ENCODE assay signal across 25 mouse cellular contexts in the genomic region with DNA sequence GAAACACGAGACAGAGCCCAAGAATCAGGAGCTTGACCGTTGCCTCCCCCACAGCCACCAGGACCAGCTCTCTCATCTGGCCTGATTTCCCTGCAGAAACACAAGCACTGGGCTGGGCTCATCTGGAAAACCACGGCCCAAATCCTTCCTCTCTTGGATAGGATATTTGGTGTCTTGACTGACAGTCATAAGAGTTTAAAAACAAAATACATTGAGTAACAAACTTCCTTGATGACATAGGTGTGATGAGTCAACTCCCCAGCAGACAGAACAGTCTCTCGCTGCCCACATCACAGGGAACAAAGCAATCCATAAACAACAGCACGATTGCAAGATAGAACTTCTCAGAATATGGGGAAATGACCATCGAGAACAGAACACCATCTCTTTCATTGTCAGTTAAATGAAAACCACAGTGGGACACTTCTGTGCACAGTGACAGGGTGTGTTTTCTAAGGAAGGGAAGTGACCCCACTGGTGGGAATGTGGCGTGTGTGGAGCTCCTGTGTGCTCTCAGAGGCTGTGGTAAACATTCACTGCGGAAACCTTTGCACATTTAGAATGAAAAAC. TPM values are rescaled to one million over a fixed set of nuclear protein-coding genes. Genes with fewer than 3 reads are reported as not detected.
DNase-seq lines count a peak whose midpoint lies in the region; TF ChIP-seq lines count a peak whose summit lies in the region.
"Had no signal": no experiment of that assay in that cellular context is flagged by ENCODE, and none has a peak within 500 bp of the region (broad histone marks: within the 10 kb centered on the region; RNA-seq: fewer than 3 reads in every experiment).

No protein-coding gene starts in this region.

- peak overlapping the region; percentile 46 for H3K4me3 ChIP-seq in bone marrow, adult 2 months (replicated peaks; ENCODE audit: control insufficient read depth, low read depth, low read length)
- peak overlapping the region; percentile 63; the same call in 1 of the 2 replicates for H3K4me3 ChIP-seq in macrophage (ENCODE audit: inconsistent target)
- no peak overlapping the region for H3K4me3 ChIP-seq in midbrain, embryonic 10.5 days
- H3K4me3 ChIP-seq in left cerebral cortex, adult 2 months = no peak overlapping the region
- H3K4me3 ChIP-seq: erythroblast, embryonic 14.5 days; heart, embryonic 15.5 days had no signal

- 17% methylated on average over 8 of the region's 8 CpGs for WGBS in bone marrow, adult 2 months
- WGBS in macrophage (ENCODE audit: missing documents) = 16% methylated on average over 8 of the region's 8 CpGs
- 76% methylated on average over 8 of the region's 8 CpGs for WGBS in midbrain, embryonic 10.5 days

- H3K4me1 ChIP-seq in bone marrow, adult 2 months (ENCODE audit: control insufficient read depth, insufficient read depth, low read length) = no peaks in the 10 kb centered on the region; the same call in 1 of the 2 replicates
- H3K4me1 ChIP-seq in midbrain, embryonic 10.5 days = no peaks in the 10 kb centered on the region
- H3K4me1 ChIP-seq: heart, embryonic 15.5 days had no signal

- peak; percentile 8 to 23 for DNase-seq in lung, adult 18-20 months
- DNase-seq in lung, postnatal 14 days = no peak
- DNase-seq in ovary, postnatal 14 days (ENCODE audit: low spot score) = no peak
- DNase-seq in midbrain, embryonic 10.5 days (ENCODE audit: low spot score) = no peak
- DNase-seq in left cerebral cortex, adult 2 months (ENCODE audit: extremely low spot score in 1 of 2, low spot score in 2 of 2) = no peak
- DNase-seq: cerebellum, adult 18-20 months; kidney, adult 8-10 months; kidney, postnatal 36 days; right cerebral cortex, postnatal 4 days; thymus, postnatal 4 days had no signal

- H3K27ac ChIP-seq in bone marrow, adult 2 months (ENCODE audit: control insufficient read depth, insufficient read depth, low read depth, low read length, poor library complexity) = peak overlapping the region; percentile 58
- H3K27ac ChIP-seq in macrophage = peak overlapping the region; percentile 96
- no peak overlapping the region for H3K27ac ChIP-seq in midbrain, embryonic 10.5 days (replicated peaks)
- H3K27ac ChIP-seq in left cerebral cortex, adult 2 months = no peak overlapping the region
- H3K27ac ChIP-seq: heart, embryonic 15.5 days had no signal

- no peaks in the 10 kb centered on the region for H3K36me3 ChIP-seq in macrophage (ENCODE audit: inconsistent target)
- H3K36me3 ChIP-seq in midbrain, embryonic 10.5 days = no peaks in the 10 kb centered on the region
- H3K36me3 ChIP-seq: G1E; heart, embryonic 15.5 days had no signal

- no peak for TF ChIP-seq POLR2A in bone marrow, adult 2 months (IDR thresholded peaks at IDR 0.05; ENCODE audit: borderline replicate concordance, control insufficient read depth, low read depth, low read length)

- no peaks in the 10 kb centered on the region for H3K9me3 ChIP-seq in midbrain, embryonic 10.5 days (replicated peaks)
- H3K9me3 ChIP-seq: G1E; heart, embryonic 15.5 days had no signal

- no peak for TF ChIP-seq CTCF in bone marrow, adult 2 months (IDR thresholded peaks at IDR 0.05; ENCODE audit: control insufficient read depth, insufficient read depth, low read length)
- TF ChIP-seq CTCF in left cerebral cortex, adult 2 months (IDR thresholded peaks at IDR 0.05) = no peak

- no peaks in the 10 kb centered on the region for H3K27me3 ChIP-seq in midbrain, embryonic 10.5 days (ENCODE audit: low read depth, poor library complexity, severe bottlenecking)
- H3K27me3 ChIP-seq: heart, embryonic 15.5 days had no signal

- H3K79me2 ChIP-seq in macrophage (ENCODE audit: inconsistent target) = peaks cover 18% of the 10 kb centered on the region

- intact Hi-C loops in left cerebral cortex, adult 2 months (cut with DNase I) = no loop called here

RNA-seq across cellular contexts. Expression of gene Cd33, which starts 13.9 kb away (rescaled TPM):
- 14.2 and 48.4 TPM in 2 replicates for polyA plus RNA-seq in bone marrow, adult 2 months (2011; ENCODE audit: insufficient read depth, insufficient read length, low replicate concordance, missing spikeins)
- 100 to 1,000 TPM in 7 of 26 experiments, 10 to 100 TPM in 19; 21.4 to 216 (median 57.0) TPM for total RNA-seq in macrophage (2018; cell fraction: chromatin; rRNA removed)
- 10 to 100 TPM; 12.3 to 74.8 (median 27.1) TPM for total RNA-seq in macrophage (2018; cell fraction: cytosol; rRNA removed)
- 100 to 1,000 TPM in 12 of 26 experiments, 10 to 100 TPM in 14; 40.3 to 327 (median 94.7) TPM for total RNA-seq in macrophage (2018; cell fraction: nucleus; rRNA removed)
- polyA plus RNA-seq in macrophage (2018) = 13.2 to 32.1 TPM (median 13.4 TPM) in 3 replicates
- 0.83 and 1.0 TPM in 2 replicates for polyA plus RNA-seq in midbrain, embryonic 10.5 days (2016; fragmentation: Nextera tagmentation; extraction: Ambion mirVana)
- total RNA-seq in left cerebral cortex, adult 2 months (2021) = 1 to 10 TPM; 3.7 to 4.7 TPM
- polyA plus RNA-seq: CD4-positive, CD25-positive, alpha-beta regulatory T cell, adult 4 months; erythroblast, embryonic 14.5 days had no signal

RNA-seq across cellular contexts. Expression of gene 4931406B18Rik, which starts 24.6 kb away (rescaled TPM):
- 0.85 TPM in 1 of 2 replicates, not detected in the other for polyA plus RNA-seq in bone marrow, adult 2 months (2011; ENCODE audit: insufficient read depth, insufficient read length, low replicate concordance, missing spikeins)
- 1 to 10 TPM in 1 of 26 experiments, under 1 TPM in 1, not detected in 24; 0.31 to 1.2 TPM for total RNA-seq in macrophage (2018; cell fraction: chromatin; rRNA removed)
- total RNA-seq in macrophage (2018; cell fraction: cytosol; rRNA removed) = not detected
- total RNA-seq in macrophage (2018; cell fraction: nucleus; rRNA removed) = not detected
- polyA plus RNA-seq in macrophage (2018) = not detected in 3 replicates
- polyA plus RNA-seq in midbrain, embryonic 10.5 days (2016; fragmentation: Nextera tagmentation; extraction: Ambion mirVana) = not detected in 2 replicates
- not detected for total RNA-seq in left cerebral cortex, adult 2 months (2021)
- total RNA-seq: adrenal gland, adult 18-20 months; gastrocnemius, adult 18-20 months; heart, adult 18-20 months; layer of hippocampus, postnatal 14 days; left cerebral cortex, postnatal 14 days had no signal
- polyA plus RNA-seq: CD4-positive, CD25-positive, alpha-beta regulatory T cell, adult 4 months; embryonic facial prominence, embryonic 11.5 days; erythroblast, embryonic 14.5 days; forebrain, embryonic 16.5 days; G1E; heart, embryonic 15.5 days; hindbrain, embryonic 11.5 days; limb, embryonic 14.5 days had no signal

RNA-seq across cellular contexts. Expression of gene Zfp658, which starts 31.8 kb away (rescaled TPM):
- 1.3 and 2.9 TPM in 2 replicates for polyA plus RNA-seq in bone marrow, adult 2 months (2011; ENCODE audit: insufficient read depth, insufficient read length, low replicate concordance, missing spikeins)
- total RNA-seq in macrophage (2018; cell fraction: chromatin; rRNA removed) = 10 to 100 TPM in 20 of 26 experiments, 1 to 10 TPM in 6; 6.9 to 63.9 (median 13.5) TPM
- 10 to 100 TPM in 1 of 26 experiments, 1 to 10 TPM in 25; 1.6 to 10.8 (median 2.7) TPM for total RNA-seq in macrophage (2018; cell fraction: cytosol; rRNA removed)
- total RNA-seq in macrophage (2018; cell fraction: nucleus; rRNA removed) = 10 to 100 TPM in 17 of 26 experiments, 1 to 10 TPM in 9; 6.1 to 47.9 (median 12.2) TPM
- 1.5 to 2.7 TPM (median 2.5 TPM) in 3 replicates for polyA plus RNA-seq in macrophage (2018)
- 4.7 and 5.9 TPM in 2 replicates for polyA plus RNA-seq in midbrain, embryonic 10.5 days (2016; fragmentation: Nextera tagmentation; extraction: Ambion mirVana)
- total RNA-seq in left cerebral cortex, adult 2 months (2021) = 1 to 10 TPM; 5.2 to 5.5 TPM
- polyA plus RNA-seq: erythroblast, embryonic 14.5 days had no signal

RNA-seq across cellular contexts. Expression of gene Iglon5, which starts 40.4 kb away (rescaled TPM):
- polyA plus RNA-seq in bone marrow, adult 2 months (2011; ENCODE audit: insufficient read depth, insufficient read length, low replicate concordance, missing spikeins) = not detected in 2 replicates
- 1 to 10 TPM in 10 of 26 experiments, under 1 TPM in 5, not detected in 11; 0.25 to 8.3 (median 2.2) TPM for total RNA-seq in macrophage (2018; cell fraction: chromatin; rRNA removed)
- total RNA-seq in macrophage (2018; cell fraction: cytosol; rRNA removed) = 1 to 10 TPM in 1 of 26 experiments, under 1 TPM in 10, not detected in 15; 0.05 to 1.7 (median 0.23) TPM
- total RNA-seq in macrophage (2018; cell fraction: nucleus; rRNA removed) = 1 to 10 TPM in 11 of 26 experiments, under 1 TPM in 8, not detected in 7; 0.18 to 8.7 (median 1.1) TPM
- not detected in 3 replicates for polyA plus RNA-seq in macrophage (2018)
- polyA plus RNA-seq in midbrain, embryonic 10.5 days (2016; fragmentation: Nextera tagmentation; extraction: Ambion mirVana) = 0.70 and 2.0 TPM in 2 replicates
- total RNA-seq in left cerebral cortex, adult 2 months (2021) = 10 to 100 TPM; 24.4 to 27.3 TPM
- polyA plus RNA-seq: erythroblast, embryonic 14.5 days; G1E; heart, embryonic 15.5 days had no signal

RNA-seq across cellular contexts. Expression of gene Zfp719, which starts 49.1 kb away (rescaled TPM):
- polyA plus RNA-seq in bone marrow, adult 2 months (2011; ENCODE audit: insufficient read depth, insufficient read length, low replicate concordance, missing spikeins) = 1.7 TPM in 2 replicates
- total RNA-seq in macrophage (2018; cell fraction: chromatin; rRNA removed) = 10 to 100 TPM in 25 of 26 experiments, 1 to 10 TPM in 1; 8.7 to 64.0 (median 30.1) TPM
- 10 to 100 TPM in 7 of 26 experiments, 1 to 10 TPM in 19; 2.5 to 14.1 (median 6.6) TPM for total RNA-seq in macrophage (2018; cell fraction: cytosol; rRNA removed)
- total RNA-seq in macrophage (2018; cell fraction: nucleus; rRNA removed) = 10 to 100 TPM in 25 of 26 experiments, 1 to 10 TPM in 1; 9.4 to 41.9 (median 19.7) TPM
- 1.9 to 2.7 TPM (median 2.5 TPM) in 3 replicates for polyA plus RNA-seq in macrophage (2018)
- polyA plus RNA-seq in midbrain, embryonic 10.5 days (2016; fragmentation: Nextera tagmentation; extraction: Ambion mirVana) = 14.6 and 16.6 TPM in 2 replicates
- 10 to 100 TPM; 14.5 to 16.2 TPM for total RNA-seq in left cerebral cortex, adult 2 months (2021)
- polyA plus RNA-seq: erythroblast, embryonic 14.5 days had no signal

Comparison
In these comparisons a context has a peak if more than half of its experiments do, and no peak if none do; other contexts are left out.
1. DNase-seq: peak in lung, adult 18-20 months (2 of 2); none in lung, postnatal 14 days (single experiment), ovary, postnatal 14 days (single experiment), midbrain, embryonic 10.5 days (single experiment) and left cerebral cortex, adult 2 months (0 of 2).
2. H3K27ac ChIP-seq: peak in bone marrow, adult 2 months (single experiment) and macrophage (single experiment); none in midbrain, embryonic 10.5 days (single experiment) and left cerebral cortex, adult 2 months (single experiment).
3. H3K4me3 ChIP-seq: peak in bone marrow, adult 2 months (single experiment) and macrophage (single experiment); none in midbrain, embryonic 10.5 days (single experiment) and left cerebral cortex, adult 2 months (single experiment).